Mouse (Mus musculus) cerebellum, adult 11-12 months (tissue): ENCODE measurements at regions not wholly inside any gene's neighbourhood (a gene's known extent, or its start where the extent isn't known, plus 50 kb on each side); places are given as distances from the start of the nearest gene placed in this dataset.
A peak's percentile ranks its signal among the peaks of the same experiment; 100 is the strongest.

Source experiments
- DNase-seq: peaks from one replicate; pipeline ENCODE4 v3.0.0; 2022

DNA sequence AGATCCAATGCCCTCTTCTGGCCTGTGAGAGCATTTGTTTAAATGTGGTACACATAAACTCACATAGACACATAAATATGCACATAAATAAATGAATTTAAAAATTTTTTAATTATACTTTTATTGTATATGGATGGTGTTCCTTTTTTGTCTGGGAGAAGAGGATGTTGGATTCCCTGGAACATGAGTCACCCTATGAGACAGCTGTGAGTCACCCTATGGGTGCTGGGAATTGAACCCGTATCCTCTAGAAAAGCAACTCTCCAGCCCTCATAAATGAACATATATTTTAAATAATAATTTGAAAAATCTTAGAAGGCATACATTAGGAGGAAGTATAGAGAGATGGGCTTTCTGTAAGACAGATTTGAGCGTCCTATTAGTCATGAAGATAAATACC is 76.1 kb upstream of the Dynlt3 start:
- DNase-seq = no peak

- no peak for DNase-seq
These were observed 79.7 kb upstream of the Dynlt3 start for GRCm38 (mm10) chrX:9742518-9742917.

DNA sequence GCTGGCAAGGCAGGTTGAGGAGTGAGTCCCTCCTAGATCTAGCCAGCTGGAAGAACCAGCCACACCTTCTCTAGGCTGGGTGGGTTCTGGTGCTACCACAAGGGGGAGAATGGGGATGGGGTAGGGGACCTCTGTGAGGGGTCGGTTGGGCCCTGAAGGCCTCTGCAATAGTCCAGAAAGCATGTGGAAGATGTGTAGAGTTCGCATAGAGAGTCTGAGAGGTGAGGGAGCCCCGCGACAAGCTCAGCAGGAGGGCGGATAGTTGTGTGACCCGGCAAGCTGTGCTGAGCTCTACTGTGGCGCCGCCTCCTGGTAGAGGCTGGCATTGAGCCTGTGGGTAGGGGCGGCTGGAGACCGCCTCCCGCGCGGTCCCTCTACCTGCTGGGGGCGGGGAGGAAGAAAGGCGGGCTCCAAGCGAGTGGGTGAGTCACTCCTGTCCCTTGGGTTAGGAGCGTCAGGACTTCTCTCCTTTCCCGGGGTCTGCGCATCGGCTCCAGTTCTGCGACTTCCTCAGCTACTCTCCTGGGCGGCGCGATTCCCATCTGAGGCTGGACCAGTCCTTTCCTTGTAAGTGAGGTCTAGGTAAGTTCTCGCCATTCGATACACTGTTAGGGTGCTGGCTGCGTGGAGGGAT is 84.6 kb upstream of the Dynlt3 start:
- peak; percentile 1 for DNase-seq

- DNase-seq = no peak
These were observed 90.3 kb upstream of the Dynlt3 start for GRCm38 (mm10) chrX:9752954-9753572.

GRCm38 (mm10) chrX:9769540-9769939 is 77.2 kb upstream of the Hypm start:
- DNase-seq = no peak

GRCm38 (mm10) chrX:9777498-9777897 is 69.2 kb upstream of the Hypm start:
- DNase-seq = no peak

- DNase-seq = no peak
These were observed 57.2 kb upstream of the Hypm start for GRCm38 (mm10) chrX:9789542-9789941.
